Mouse (Mus musculus): Measurements from ENCODE around the gene Arhgap22. TPM values are rescaled to one million over a fixed set of nuclear protein-coding genes. Genes with fewer than 3 reads are reported as not detected.

The Arhgap22 gene
- polyA plus RNA-seq, 1 experiment: 8.4 TPM

DNA sequence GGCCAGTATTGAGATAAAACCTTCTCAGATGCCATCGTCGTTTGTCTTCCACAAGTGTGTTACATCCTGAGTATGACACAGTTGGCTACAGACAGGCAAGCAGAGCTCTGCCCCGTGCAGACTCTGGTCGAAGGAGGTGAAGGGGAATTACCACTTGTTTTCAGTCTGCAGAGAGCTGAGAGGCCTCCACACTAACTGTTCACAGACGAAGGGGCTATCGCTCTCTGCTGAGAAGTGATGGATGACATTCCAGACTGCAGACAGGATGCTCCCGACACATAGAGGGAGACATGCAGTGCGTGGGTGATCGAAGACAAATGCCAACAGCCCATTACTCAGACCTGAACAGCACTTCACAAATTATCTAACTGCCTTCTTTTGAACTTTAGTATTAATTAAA, 76.2 kb downstream of the Arhgap22 start:
- no peak for DNase-seq
- Histone ChIP-seq H3K4me1 (ENCODE audit: control insufficient read depth, insufficient read depth, low read length) (no peaks in the 10 kb centered on the region), H3K27me3 (ENCODE audit: control insufficient read depth, insufficient read depth, low read length) (no peaks in the 10 kb centered on the region; the same call in 1 of the 2 replicates), H3K4me3 (replicated peaks; ENCODE audit: insufficient read depth, low read depth, low read length) (no peak overlapping the region), H3K27ac (ENCODE audit: insufficient read depth, low read length) (no peak overlapping the region)
- TF ChIP-seq POLR2A (IDR thresholded peaks at IDR 0.05; ENCODE audit: borderline replicate concordance, insufficient read depth, low read length) (no peak), CTCF (IDR thresholded peaks at IDR 0.05; ENCODE audit: borderline replicate concordance, insufficient read depth, low read depth, low read length) (no peak)
- 84% methylated on average over 9 of the region's 9 CpGs for WGBS

- Histone ChIP-seq H3K4me3 (replicated peaks; ENCODE audit: insufficient read depth, low read depth, low read length) (no peak overlapping the region), H3K27ac (ENCODE audit: insufficient read depth, low read length) (no peak overlapping the region), H3K4me1 (ENCODE audit: control insufficient read depth, insufficient read depth, low read length) (peaks cover 5% of the 10 kb centered on the region; the same call in 1 of the 2 replicates), H3K27me3 (ENCODE audit: control insufficient read depth, insufficient read depth, low read length) (no peaks in the 10 kb centered on the region; the same call in 1 of the 2 replicates)
- 63% methylated on average over 1 of the region's 1 CpGs for WGBS
- TF ChIP-seq CTCF (IDR thresholded peaks at IDR 0.05; ENCODE audit: borderline replicate concordance, insufficient read depth, low read depth, low read length) (no peak), POLR2A (IDR thresholded peaks at IDR 0.05; ENCODE audit: borderline replicate concordance, insufficient read depth, low read length) (no peak)
- no peak for DNase-seq
Measured at GRCm38 (mm10) chr14:33294488-33294887, 80.7 kb downstream of the Arhgap22 start.

DNA sequence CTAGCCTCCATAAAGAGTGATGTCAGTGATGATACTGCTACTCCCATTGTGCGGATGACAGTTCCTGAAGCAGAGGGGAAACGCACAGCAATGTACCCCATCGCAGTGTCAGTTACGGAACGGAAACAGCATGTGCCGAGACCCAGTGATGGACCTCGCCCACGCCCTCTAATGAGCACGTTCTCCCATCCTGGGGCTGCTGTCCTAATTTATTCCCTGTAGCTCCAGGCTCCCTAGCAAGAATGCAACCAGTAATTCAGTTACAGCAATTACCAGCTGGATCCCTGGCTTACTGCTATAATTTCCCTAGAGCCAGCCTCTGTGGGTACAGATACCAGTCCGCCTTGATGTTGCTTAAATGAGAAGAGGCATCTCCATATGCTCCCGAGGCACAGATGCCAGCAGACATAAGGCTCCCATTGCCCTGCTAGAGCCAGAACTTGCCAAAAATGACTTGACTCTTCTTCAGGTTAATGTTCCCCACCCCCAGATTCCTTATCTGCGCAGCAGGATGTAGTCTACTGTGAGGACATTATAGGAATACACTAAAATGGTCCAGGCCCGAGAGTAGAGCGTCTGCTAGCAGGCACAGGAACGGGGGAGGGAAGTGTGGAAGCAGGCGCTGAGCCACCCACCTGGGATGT, 83.0 kb downstream of the Arhgap22 start:
- WGBS: 56% methylated on average over 16 of the region's 16 CpGs
- Histone ChIP-seq H3K4me3 (replicated peaks; ENCODE audit: insufficient read depth, low read depth, low read length) (no peak overlapping the region), H3K27me3 (ENCODE audit: control insufficient read depth, insufficient read depth, low read length) (no peaks in the 10 kb centered on the region), H3K27ac (ENCODE audit: insufficient read depth, low read length) (no peak overlapping the region), H3K4me1 (ENCODE audit: control insufficient read depth, insufficient read depth, low read length) (peaks cover 5% of the 10 kb centered on the region; the same call in 1 of the 2 replicates)
- TF ChIP-seq CTCF (IDR thresholded peaks at IDR 0.05; ENCODE audit: borderline replicate concordance, insufficient read depth, low read depth, low read length) (no peak), POLR2A (IDR thresholded peaks at IDR 0.05; ENCODE audit: borderline replicate concordance, insufficient read depth, low read length) (no peak)
- peak in 1 of 2 experiments; percentile 27 for DNase-seq

- no peak for DNase-seq
- H3K4me1 ChIP-seq (ENCODE audit: control insufficient read depth, insufficient read depth, low read length): peaks cover 5% of the 10 kb centered on the region; the same call in 1 of the 2 replicates
- no peaks in the 10 kb centered on the region for H3K27me3 ChIP-seq (ENCODE audit: control insufficient read depth, insufficient read depth, low read length)
- TF ChIP-seq POLR2A (IDR thresholded peaks at IDR 0.05; ENCODE audit: borderline replicate concordance, insufficient read depth, low read length): no peak
- TF ChIP-seq CTCF (IDR thresholded peaks at IDR 0.05; ENCODE audit: borderline replicate concordance, insufficient read depth, low read depth, low read length): no peak
- 58% methylated on average over 2 of the region's 2 CpGs for WGBS
- H3K4me3 ChIP-seq (replicated peaks; ENCODE audit: insufficient read depth, low read depth, low read length): no peak overlapping the region
- no peak overlapping the region for H3K27ac ChIP-seq (ENCODE audit: insufficient read depth, low read length)
Measured at GRCm38 (mm10) chr14:33300591-33300990, 86.8 kb downstream of the Arhgap22 start.

DNA sequence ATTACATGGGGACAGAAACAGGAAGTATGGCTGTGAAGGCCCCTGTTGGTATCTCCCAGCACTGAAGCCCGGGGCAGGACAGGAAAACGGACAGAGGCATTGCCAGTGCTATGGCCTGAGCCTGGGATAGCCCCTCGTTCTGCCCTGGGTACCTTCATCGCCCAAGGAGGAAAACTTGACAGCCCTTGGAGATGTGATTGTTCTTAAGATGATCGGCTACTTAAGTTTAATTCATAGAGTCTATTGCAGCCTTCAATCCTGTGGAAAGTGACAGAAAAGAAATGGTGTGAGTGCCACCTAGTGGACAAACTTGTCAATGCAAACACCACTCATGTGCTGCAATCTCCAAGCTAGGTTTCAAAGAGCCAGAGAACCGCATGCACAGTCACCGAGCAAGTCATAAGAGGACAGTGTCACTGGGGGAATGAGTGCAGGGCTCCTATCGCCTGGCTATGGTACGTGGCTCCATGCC, 89.6 kb downstream of the Arhgap22 start:
- peak; percentile 66 to 76 for DNase-seq
- H3K4me3 ChIP-seq (replicated peaks; ENCODE audit: insufficient read depth, low read depth, low read length): no peak overlapping the region
- WGBS: 27% methylated on average over 9 of the region's 9 CpGs
- TF ChIP-seq POLR2A (IDR thresholded peaks at IDR 0.05; ENCODE audit: borderline replicate concordance, insufficient read depth, low read length): no peak
- peak; percentile 73 for TF ChIP-seq CTCF (IDR thresholded peaks at IDR 0.05; ENCODE audit: borderline replicate concordance, insufficient read depth, low read depth, low read length)
- no peaks in the 10 kb centered on the region for H3K27me3 ChIP-seq (ENCODE audit: control insufficient read depth, insufficient read depth, low read length)
- H3K27ac ChIP-seq (ENCODE audit: insufficient read depth, low read length): no peak overlapping the region
- no peaks in the 10 kb centered on the region for H3K4me1 ChIP-seq (ENCODE audit: control insufficient read depth, insufficient read depth, low read length)

- DNase-seq: no peak
- H3K4me1 ChIP-seq (ENCODE audit: control insufficient read depth, insufficient read depth, low read length): no peaks in the 10 kb centered on the region
- no peak for TF ChIP-seq CTCF (IDR thresholded peaks at IDR 0.05; ENCODE audit: borderline replicate concordance, insufficient read depth, low read depth, low read length)
- TF ChIP-seq POLR2A (IDR thresholded peaks at IDR 0.05; ENCODE audit: borderline replicate concordance, insufficient read depth, low read length): no peak
- H3K27ac ChIP-seq (ENCODE audit: insufficient read depth, low read length): no peak overlapping the region
- no peak overlapping the region for H3K4me3 ChIP-seq (replicated peaks; ENCODE audit: insufficient read depth, low read depth, low read length)
- no peaks in the 10 kb centered on the region for H3K27me3 ChIP-seq (ENCODE audit: control insufficient read depth, insufficient read depth, low read length)
- 72% methylated on average over 12 of the region's 12 CpGs for WGBS
Measured at GRCm38 (mm10) chr14:33305645-33306281, 91.9 kb downstream of the Arhgap22 start.

GRCm38 (mm10) chr14:33310719-33311118, 96.9 kb downstream of the Arhgap22 start:
- WGBS: 60% methylated on average over 4 of the region's 4 CpGs
- H3K4me3 ChIP-seq (replicated peaks; ENCODE audit: insufficient read depth, low read depth, low read length): no peak overlapping the region
- H3K27ac ChIP-seq (ENCODE audit: insufficient read depth, low read length): no peak overlapping the region
- H3K4me1 ChIP-seq (ENCODE audit: control insufficient read depth, insufficient read depth, low read length): no peaks in the 10 kb centered on the region
- DNase-seq: no peak
- no peaks in the 10 kb centered on the region for H3K27me3 ChIP-seq (ENCODE audit: control insufficient read depth, insufficient read depth, low read length)
- no peak for TF ChIP-seq POLR2A (IDR thresholded peaks at IDR 0.05; ENCODE audit: borderline replicate concordance, insufficient read depth, low read length)
- TF ChIP-seq CTCF (IDR thresholded peaks at IDR 0.05; ENCODE audit: borderline replicate concordance, insufficient read depth, low read depth, low read length): no peak

- TF ChIP-seq CTCF (IDR thresholded peaks at IDR 0.05; ENCODE audit: borderline replicate concordance, insufficient read depth, low read depth, low read length) (no peak), POLR2A (IDR thresholded peaks at IDR 0.05; ENCODE audit: borderline replicate concordance, insufficient read depth, low read length) (no peak)
- H3K27me3 ChIP-seq (ENCODE audit: control insufficient read depth, insufficient read depth, low read length): no peaks in the 10 kb centered on the region
- 88% methylated on average over 4 of the region's 4 CpGs for WGBS
- no peaks in the 10 kb centered on the region for H3K4me1 ChIP-seq (ENCODE audit: control insufficient read depth, insufficient read depth, low read length)
- DNase-seq: no peak
- no peak overlapping the region for H3K4me3 ChIP-seq (replicated peaks; ENCODE audit: insufficient read depth, low read depth, low read length)
- no peak overlapping the region for H3K27ac ChIP-seq (ENCODE audit: insufficient read depth, low read length)
Measured at GRCm38 (mm10) chr14:33312309-33312708, 98.5 kb downstream of the Arhgap22 start.

Data from cerebellum, adult 2 months (tissue).